Mouse (Mus musculus) lung, embryonic 14.5 days (tissue): ENCODE data around the gene Sgms1. TPM values are rescaled to one million over a fixed set of nuclear protein-coding genes. Genes with fewer than 3 reads are reported as not detected.
A peak's percentile ranks its signal among the peaks of the same experiment; 100 is the strongest.

Experiments used
- ATAC-seq: fragments of 200-750 bp; cut with Nextera tagmentation; 2 replicates; pipeline ENCODE4 v1.8.0; 2017; ENCODE audit warnings: mild to moderate bottlenecking, moderate TSS enrichment, moderate library complexity; ENCODE audit not compliant: insufficient read depth
- DNase-seq: peaks from one replicate; pipeline ENCODE4 v3.0.0-alpha.2; 2015
- H3K27ac ChIP-seq: fragments of 300-500 bp; sonication (generic); 2 replicates; pipeline ENCODE4 v1.5.1; 2014; ENCODE audit warnings: low read depth, mild to moderate bottlenecking, moderate library complexity
- H3K27me3 ChIP-seq: fragments of 300-500 bp; sonication (generic); 2 replicates; pipeline ENCODE4 v1.6.1; 2014; ENCODE audit warnings: low read length, control low read depth; ENCODE audit not compliant: insufficient read depth
- H3K36me3 ChIP-seq: fragments of 300-500 bp; sonication (generic); 2 replicates; pipeline ENCODE4 v1.6.1; 2014; ENCODE audit warnings: control low read depth; ENCODE audit not compliant: insufficient read depth
- H3K4me1 ChIP-seq: fragments of 300-500 bp; sonication (generic); 2 replicates; pipeline ENCODE4 v1.6.1; 2014; ENCODE audit warnings: antibody characterized with exemption, control low read depth; ENCODE audit not compliant: insufficient read depth
- H3K4me2 ChIP-seq: fragments of 300-500 bp; sonication (generic); 2 replicates; pipeline ENCODE4 v1.6.1; 2014; ENCODE audit warnings: mild to moderate bottlenecking
- H3K4me3 ChIP-seq: fragments of 300-500 bp; sonication (generic); 2 replicates; pipeline ENCODE4 v1.5.1; 2014; ENCODE audit warnings: low read depth, low read length
- H3K9ac ChIP-seq: fragments of 300-500 bp; sonication (generic); 2 replicates; pipeline ENCODE4 v1.6.1; 2014
- H3K9me3 ChIP-seq: fragments of 300-500 bp; sonication (generic); 2 replicates; pipeline ENCODE4 v1.6.1; 2016; ENCODE audit warnings: low read depth, low read length, control low read depth
- CTCF ChIP-seq: IDR thresholded peaks from 2 replicates; pipeline ENCODE4 v1.5.1; 2016; ENCODE audit warnings: antibody characterized with exemption, low read depth
- WGBS: fragments of 180-500 bp; shearing (Covaris S2); extraction: QIAGEN DNeasy Blood & Tissue Kit; methylation state at CpG from one replicate; pipeline ENCODE4 v1.1.7; 2014; 5-methylcytosine and 5-hydroxymethylcytosine counted together
- polyA plus RNA-seq: library from polyadenylated mRNA; unstranded; fragments of >200 nt; fragmentation: Nextera tagmentation; extraction: Ambion mirVana; gene quantifications from 2 replicates; pipeline ENCODE4 v1.2.1, GENCODE M21; 2014

Gene Sgms1
- polyA plus RNA-seq, 1 experiment from 2014 or later = 50.2 TPM

GRCm38 (mm10) chr19:32276263-32276662 is 113.3 kb downstream of the Sgms1 start:
- Histone ChIP-seq H3K4me1 (peaks cover 6% of the 10 kb centered on the region; the same call in 1 of the 2 replicates), H3K4me3 (no peak overlapping the region), H3K27ac (no peak overlapping the region), H3K27me3 (no peaks in the 10 kb centered on the region), H3K4me2 (no peak overlapping the region), H3K9ac (no peak overlapping the region), H3K36me3 (no peaks in the 10 kb centered on the region), H3K9me3 (no peaks in the 10 kb centered on the region)
- 82% methylated on average over 5 of the region's 5 CpGs for WGBS
- no peak for TF ChIP-seq CTCF
- ATAC-seq (no peak), DNase-seq (no peak)

- no peak overlapping the region for H3K4me2 ChIP-seq
- no peak for TF ChIP-seq CTCF
- no peak for ATAC-seq
- peaks cover 6% of the 10 kb centered on the region; the same call in 1 of the 2 replicates for H3K4me1 ChIP-seq
- DNase-seq = no peak
- no peak overlapping the region for H3K27ac ChIP-seq
- H3K9me3 ChIP-seq = no peaks in the 10 kb centered on the region
- 76% methylated on average over 14 of the region's 14 CpGs for WGBS
- H3K27me3 ChIP-seq = no peaks in the 10 kb centered on the region
- no peak overlapping the region for H3K4me3 ChIP-seq
- no peak overlapping the region for H3K9ac ChIP-seq
- no peaks in the 10 kb centered on the region for H3K36me3 ChIP-seq
Measured at GRCm38 (mm10) chr19:32275068-32275925, 114.2 kb downstream of the Sgms1 start.

GRCm38 (mm10) chr19:32274145-32274544 is 115.4 kb downstream of the Sgms1 start:
- H3K36me3 ChIP-seq = no peaks in the 10 kb centered on the region
- no peak overlapping the region for H3K27ac ChIP-seq
- no peak for TF ChIP-seq CTCF
- WGBS = 83% methylated on average over 2 of the region's 2 CpGs
- H3K9ac ChIP-seq = no peak overlapping the region
- H3K4me3 ChIP-seq = no peak overlapping the region
- peaks cover 6% of the 10 kb centered on the region; the same call in 1 of the 2 replicates for H3K4me1 ChIP-seq
- H3K27me3 ChIP-seq = no peaks in the 10 kb centered on the region
- DNase-seq (no peak), ATAC-seq (no peak)
- H3K4me2 ChIP-seq = no peak overlapping the region
- H3K9me3 ChIP-seq = no peaks in the 10 kb centered on the region

GRCm38 (mm10) chr19:32273714-32274113 is 115.8 kb downstream of the Sgms1 start:
- 58% methylated on average over 3 of the region's 3 CpGs for WGBS
- H3K9me3 ChIP-seq = no peaks in the 10 kb centered on the region

GRCm38 (mm10) chr19:32272475-32273260 is 116.8 kb downstream of the Sgms1 start:
- DNase-seq (no peak), ATAC-seq (no peak; the same call in 1 of the 2 replicates)
- peaks cover 6% of the 10 kb centered on the region; the same call in 1 of the 2 replicates for H3K4me1 ChIP-seq
- no peak for TF ChIP-seq CTCF
- peak overlapping the region; percentile 23; the same call in 1 of the 2 replicates for H3K4me2 ChIP-seq
- H3K9ac ChIP-seq = no peak overlapping the region
- no peaks in the 10 kb centered on the region for H3K27me3 ChIP-seq
- H3K36me3 ChIP-seq = no peaks in the 10 kb centered on the region
- peak overlapping the region; percentile 48; the same call in 1 of the 2 replicates for H3K27ac ChIP-seq
- H3K4me3 ChIP-seq = no peak overlapping the region
- H3K9me3 ChIP-seq = no peaks in the 10 kb centered on the region
- WGBS = 55% methylated on average over 6 of the region's 6 CpGs

More at GRCm38 (mm10) chr19:32273714-32274113, 115.8 kb downstream of the Sgms1 start:
- H3K27me3 ChIP-seq = no peaks in the 10 kb centered on the region
- DNase-seq = no peak
- no peak overlapping the region for H3K9ac ChIP-seq
- no peak overlapping the region for H3K27ac ChIP-seq
- H3K4me1 ChIP-seq = peaks cover 6% of the 10 kb centered on the region; the same call in 1 of the 2 replicates
- no peaks in the 10 kb centered on the region for H3K36me3 ChIP-seq
- H3K4me3 ChIP-seq = no peak overlapping the region
- no peak overlapping the region for H3K4me2 ChIP-seq
- no peak for ATAC-seq
- no peak for TF ChIP-seq CTCF

- no peak for DNase-seq
- WGBS = 67% methylated on average over 11 of the region's 11 CpGs
- no peak for ATAC-seq
- Histone ChIP-seq H3K4me3 (no peak overlapping the region), H3K27me3 (no peaks in the 10 kb centered on the region), H3K4me2 (peak overlapping the region; percentile 23; the same call in 1 of the 2 replicates), H3K27ac (peak overlapping the region; percentile 48; the same call in 1 of the 2 replicates), H3K36me3 (no peaks in the 10 kb centered on the region), H3K9me3 (no peaks in the 10 kb centered on the region), H3K4me1 (peaks cover 6% of the 10 kb centered on the region; the same call in 1 of the 2 replicates), H3K9ac (no peak overlapping the region)
- TF ChIP-seq CTCF = no peak
Measured at GRCm38 (mm10) chr19:32271455-32272200, 117.9 kb downstream of the Sgms1 start.
